Mouse (Mus musculus): ENCODE measurements at regions not wholly inside any gene's neighbourhood (a gene's known extent, or its start where the extent isn't known, plus 50 kb on each side); places are given as distances from the start of the nearest gene placed in this dataset.

- no peak for DNase-seq (ENCODE audit: low spot score)
- no peaks in the 10 kb centered on the region for H3K36me3 ChIP-seq (ENCODE audit: insufficient read depth, low read length)
- no peaks in the 10 kb centered on the region for H3K4me1 ChIP-seq (ENCODE audit: insufficient read depth, low read length)
- no peak overlapping the region for H3K27ac ChIP-seq (ENCODE audit: low read depth, low read length)
- no peak overlapping the region for H3K4me3 ChIP-seq (ENCODE audit: low read depth, low read length)
- no peak overlapping the region for H3K9ac ChIP-seq (replicated peaks; ENCODE audit: low read length, poor library complexity, severe bottlenecking)
- no peaks in the 10 kb centered on the region for H3K27me3 ChIP-seq (ENCODE audit: insufficient read depth, low read length)
- no peak for TF ChIP-seq CTCF (IDR thresholded peaks at IDR 0.05)
- WGBS = 74% methylated on average over 5 of the region's 5 CpGs
- H3K4me2 ChIP-seq (ENCODE audit: low read depth, low read length, poor library complexity, severe bottlenecking) = no peak overlapping the region
- no peak for ATAC-seq (ENCODE audit: low FRiP score)
- H3K9me3 ChIP-seq (ENCODE audit: low read length) = no peaks in the 10 kb centered on the region
These were observed 141.5 kb upstream of the Smim15 start for GRCm38 (mm10) chr13:107902800-107903149.

- no peak for TF ChIP-seq CTCF (IDR thresholded peaks at IDR 0.05)
- WGBS = 53% methylated on average over 8 of the region's 8 CpGs
- no peak for ATAC-seq (ENCODE audit: low FRiP score)
- no peaks in the 10 kb centered on the region for H3K4me1 ChIP-seq (ENCODE audit: insufficient read depth, low read length)
- H3K9me3 ChIP-seq (ENCODE audit: low read length) = no peaks in the 10 kb centered on the region
- DNase-seq (ENCODE audit: low spot score) = peak; percentile 45
- H3K36me3 ChIP-seq (ENCODE audit: insufficient read depth, low read length) = no peaks in the 10 kb centered on the region
- no peaks in the 10 kb centered on the region for H3K27me3 ChIP-seq (ENCODE audit: insufficient read depth, low read length)
- no peak overlapping the region for H3K4me3 ChIP-seq (ENCODE audit: low read depth, low read length)
- no peak overlapping the region for H3K4me2 ChIP-seq (ENCODE audit: low read depth, low read length, poor library complexity, severe bottlenecking)
- H3K27ac ChIP-seq (ENCODE audit: low read depth, low read length) = no peak overlapping the region
- no peak overlapping the region for H3K9ac ChIP-seq (replicated peaks; ENCODE audit: low read length, poor library complexity, severe bottlenecking)
These were observed 144.5 kb upstream of the Smim15 start for GRCm38 (mm10) chr13:107899600-107900229.

GRCm38 (mm10) chr13:107897646-107898045 is 146.6 kb upstream of the Smim15 start:
- no peak overlapping the region for H3K4me3 ChIP-seq (ENCODE audit: low read depth, low read length)
- no peaks in the 10 kb centered on the region for H3K36me3 ChIP-seq (ENCODE audit: insufficient read depth, low read length)
- no peak overlapping the region for H3K27ac ChIP-seq (ENCODE audit: low read depth, low read length)
- no peaks in the 10 kb centered on the region for H3K9me3 ChIP-seq (ENCODE audit: low read length)
- WGBS = 77% methylated on average over 1 of the region's 1 CpGs
- no peaks in the 10 kb centered on the region for H3K4me1 ChIP-seq (ENCODE audit: insufficient read depth, low read length)
- no peaks in the 10 kb centered on the region for H3K27me3 ChIP-seq (ENCODE audit: insufficient read depth, low read length)
- ATAC-seq (ENCODE audit: low FRiP score) = no peak
- no peak for TF ChIP-seq CTCF (IDR thresholded peaks at IDR 0.05)
- H3K4me2 ChIP-seq (ENCODE audit: low read depth, low read length, poor library complexity, severe bottlenecking) = no peak overlapping the region
- no peak overlapping the region for H3K9ac ChIP-seq (replicated peaks; ENCODE audit: low read length, poor library complexity, severe bottlenecking)
- DNase-seq (ENCODE audit: low spot score) = no peak

- Histone ChIP-seq H3K36me3 (ENCODE audit: insufficient read depth, low read length) (no peaks in the 10 kb centered on the region), H3K27ac (ENCODE audit: low read depth, low read length) (no peak overlapping the region), H3K4me3 (ENCODE audit: low read depth, low read length) (no peak overlapping the region), H3K9ac (replicated peaks; ENCODE audit: low read length, poor library complexity, severe bottlenecking) (no peak overlapping the region), H3K27me3 (ENCODE audit: insufficient read depth, low read length) (no peaks in the 10 kb centered on the region), H3K4me1 (ENCODE audit: insufficient read depth, low read length) (no peaks in the 10 kb centered on the region), H3K4me2 (ENCODE audit: low read depth, low read length, poor library complexity, severe bottlenecking) (no peak overlapping the region), H3K9me3 (ENCODE audit: low read length) (no peaks in the 10 kb centered on the region)
- WGBS = 86% methylated on average over 3 of the region's 3 CpGs
- no peak for TF ChIP-seq CTCF (IDR thresholded peaks at IDR 0.05)
- ATAC-seq (ENCODE audit: low FRiP score) (no peak), DNase-seq (ENCODE audit: low spot score) (no peak)
These were observed 147.1 kb upstream of the Smim15 start for GRCm38 (mm10) chr13:107897184-107897583.

GRCm38 (mm10) chr13:107893581-107894183 is 150.6 kb upstream of the Smim15 start:
- Histone ChIP-seq H3K27me3 (ENCODE audit: insufficient read depth, low read length) (no peaks in the 10 kb centered on the region), H3K9me3 (ENCODE audit: low read length) (no peaks in the 10 kb centered on the region), H3K9ac (replicated peaks; ENCODE audit: low read length, poor library complexity, severe bottlenecking) (no peak overlapping the region), H3K27ac (ENCODE audit: low read depth, low read length) (no peak overlapping the region), H3K4me3 (ENCODE audit: low read depth, low read length) (no peak overlapping the region), H3K4me1 (ENCODE audit: insufficient read depth, low read length) (0 out of 2 replicates have a peak, but pooled peaks cover 4% of the 10 kb centered on the region), H3K36me3 (ENCODE audit: insufficient read depth, low read length) (no peaks in the 10 kb centered on the region), H3K4me2 (ENCODE audit: low read depth, low read length, poor library complexity, severe bottlenecking) (no peak overlapping the region)
- WGBS = 97% methylated on average over 8 of the region's 8 CpGs
- no peak for TF ChIP-seq CTCF (IDR thresholded peaks at IDR 0.05)
- ATAC-seq (ENCODE audit: low FRiP score) (no peak), DNase-seq (ENCODE audit: low spot score) (no peak)

GRCm38 (mm10) chr13:107893081-107893480 is 151.2 kb upstream of the Smim15 start:
- H3K27me3 ChIP-seq (ENCODE audit: insufficient read depth, low read length) = no peaks in the 10 kb centered on the region
- H3K4me2 ChIP-seq (ENCODE audit: low read depth, low read length, poor library complexity, severe bottlenecking) = no peak overlapping the region
- no peak for ATAC-seq (ENCODE audit: low FRiP score)

More at GRCm38 (mm10) chr13:107893081-107893480, 151.2 kb upstream of the Smim15 start:
- 88% methylated on average over 4 of the region's 4 CpGs for WGBS
- Histone ChIP-seq H3K36me3 (ENCODE audit: insufficient read depth, low read length) (no peaks in the 10 kb centered on the region), H3K4me1 (ENCODE audit: insufficient read depth, low read length) (0 out of 2 replicates have a peak, but pooled peaks cover 4% of the 10 kb centered on the region), H3K9me3 (ENCODE audit: low read length) (no peaks in the 10 kb centered on the region), H3K4me3 (ENCODE audit: low read depth, low read length) (no peak overlapping the region), H3K9ac (replicated peaks; ENCODE audit: low read length, poor library complexity, severe bottlenecking) (no peak overlapping the region), H3K27ac (ENCODE audit: low read depth, low read length) (no peak overlapping the region)
- no peak for TF ChIP-seq CTCF (IDR thresholded peaks at IDR 0.05)
- no peak for DNase-seq (ENCODE audit: low spot score)

All from midbrain, postnatal 0 days (tissue).